9 mouse cellular contexts compared by ENCODE assay signal in genomic region chr2:107291142-107291541, GRCm38 (mm10). TPM values are rescaled to one million over a fixed set of nuclear protein-coding genes. Genes with fewer than 3 reads are reported as not detected.
DNase-seq lines count a peak whose midpoint lies in the region; ATAC-seq and TF ChIP-seq lines count a peak whose summit lies in the region.
"Had no signal": no experiment of that assay in that cellular context is flagged by ENCODE, and none has a peak within 500 bp of the region (broad histone marks: within the 10 kb centered on the region; RNA-seq: fewer than 3 reads in every experiment).

No protein-coding gene starts in this region.

- peaks cover 5% of the 10 kb centered on the region; the same call in 1 of the 2 replicates for H3K27me3 ChIP-seq in embryonic facial prominence, embryonic 14.5 days (replicated peaks; ENCODE audit: control insufficient read depth, insufficient read depth, low read length)
- no peaks in the 10 kb centered on the region for H3K27me3 ChIP-seq in hindbrain, embryonic 16.5 days (replicated peaks; ENCODE audit: control insufficient read depth, insufficient read depth, low read length)
- H3K27me3 ChIP-seq in myocyte (ENCODE audit: control insufficient read depth, insufficient read depth, insufficient read length): no peaks in the 10 kb centered on the region

- no peak overlapping the region for H3K27ac ChIP-seq in embryonic facial prominence, embryonic 14.5 days (replicated peaks; ENCODE audit: low read depth, low read length)
- H3K27ac ChIP-seq in hindbrain, embryonic 16.5 days (ENCODE audit: low read depth, low read length): peak overlapping the region; percentile 72

- no peaks in the 10 kb centered on the region for H3K79me2 ChIP-seq in myocyte (ENCODE audit: control insufficient read depth, insufficient read depth)

- peak; percentile 41 to 44 for DNase-seq in left cerebral cortex, postnatal 25 days (ENCODE audit: low spot score in 2 of 2)
- no peak for DNase-seq in left cerebral cortex, adult 11 months (ENCODE audit: low spot score)
- no peak for DNase-seq in embryonic facial prominence, embryonic 14.5 days (ENCODE audit: low spot score)
- DNase-seq in spleen, postnatal 36 days (ENCODE audit: low spot score in 2 of 2): no peak
- no peak for DNase-seq in kidney, adult 11 months
- DNase-seq in adrenal gland, adult 2 months: no peak

- no peak overlapping the region for H3K9ac ChIP-seq in embryonic facial prominence, embryonic 14.5 days (ENCODE audit: low read depth, low read length)
- peak overlapping the region; percentile 79 for H3K9ac ChIP-seq in hindbrain, embryonic 16.5 days (ENCODE audit: low read depth, low read length)

- peak overlapping the region; percentile 81 for H3K4me2 ChIP-seq in embryonic facial prominence, embryonic 14.5 days (ENCODE audit: low read depth, low read length)
- H3K4me2 ChIP-seq in hindbrain, embryonic 16.5 days (ENCODE audit: low read length): peak overlapping the region; percentile 71
- peak overlapping the region; percentile 74 for H3K4me2 ChIP-seq in myocyte (ENCODE audit: low read depth)

- no peaks in the 10 kb centered on the region for H3K9me3 ChIP-seq in embryonic facial prominence, embryonic 14.5 days (ENCODE audit: control insufficient read depth, low read length)
- no peaks in the 10 kb centered on the region for H3K9me3 ChIP-seq in hindbrain, embryonic 16.5 days (ENCODE audit: control insufficient read depth, low read length)

- intact Hi-C loops in left cerebral cortex, postnatal 25 days (cut with DNase I): loop anchor here (2.0 to 5.0 kb wide), 3 partner anchors 228 to 576 kb away; no protein-coding TSS in a partner anchor

- no peak for ATAC-seq in embryonic facial prominence, embryonic 14.5 days (ENCODE audit: low read depth)
- peak; percentile 66 for ATAC-seq in hindbrain, embryonic 16.5 days

- WGBS in embryonic facial prominence, embryonic 14.5 days: 1% methylated on average over 16 of the region's 16 CpGs
- WGBS in hindbrain, embryonic 16.5 days: 2% methylated on average over 16 of the region's 16 CpGs

- no peak overlapping the region for H3ac ChIP-seq in myocyte (ENCODE audit: control insufficient read depth, insufficient read length)

- no peaks in the 10 kb centered on the region for H3K36me3 ChIP-seq in embryonic facial prominence, embryonic 14.5 days (ENCODE audit: control insufficient read depth, insufficient read depth, low read length)
- peaks cover 10% of the 10 kb centered on the region; the same call in 1 of the 2 replicates for H3K36me3 ChIP-seq in hindbrain, embryonic 16.5 days (ENCODE audit: control insufficient read depth, insufficient read depth, low read length)
- H3K36me3 ChIP-seq in myocyte (ENCODE audit: control insufficient read depth, insufficient read depth): no peaks in the 10 kb centered on the region

- peak overlapping the region; percentile 38 for H3K4me3 ChIP-seq in embryonic facial prominence, embryonic 14.5 days (ENCODE audit: low read depth, low read length)
- peak overlapping the region; percentile 58 for H3K4me3 ChIP-seq in hindbrain, embryonic 16.5 days (ENCODE audit: low read length)
- H3K4me3 ChIP-seq in myocyte: no peak overlapping the region

- no peak for TF ChIP-seq POLR2A in myocyte (IDR thresholded peaks at IDR 0.05; ENCODE audit: insufficient read length, low read depth)

- H3K4me1 ChIP-seq in embryonic facial prominence, embryonic 14.5 days (ENCODE audit: control insufficient read depth, insufficient read depth, low read length): peaks cover 5% of the 10 kb centered on the region; the same call in 1 of the 2 replicates
- H3K4me1 ChIP-seq in hindbrain, embryonic 16.5 days (ENCODE audit: control insufficient read depth, insufficient read depth, low read depth, low read length): no peaks in the 10 kb centered on the region

TF ChIP-seq in myocyte, 11 proteins besides CTCF, POLR2A, EP300 and RAD21:
- TF ChIP-seq TCF12 (IDR thresholded peaks at IDR 0.05; ENCODE audit: insufficient read depth, poor library complexity, severe bottlenecking) (no peak), REST (IDR thresholded peaks at IDR 0.05; ENCODE audit: insufficient read depth, insufficient read length) (no peak), MYOG (IDR thresholded peaks at IDR 0.05; ENCODE audit: control insufficient read depth in 1 of 3, insufficient read depth in 1 of 3, insufficient read length in 2 of 3, low read depth in 2 of 3) (no peak), SRF (IDR thresholded peaks at IDR 0.05; ENCODE audit: control insufficient read depth, insufficient read length, low read depth) (no peak), POLR2AphosphoS2 (IDR thresholded peaks at IDR 0.05; ENCODE audit: insufficient read length, low read depth) (no peak), CEBPB (IDR thresholded peaks at IDR 0.05; ENCODE audit: insufficient read depth, poor library complexity, severe bottlenecking) (no peak), E2F4 (IDR thresholded peaks at IDR 0.05; ENCODE audit: insufficient read depth) (no peak), TCF3 (IDR thresholded peaks at IDR 0.05; ENCODE audit: insufficient read length, low read depth) (no peak), MYOD1 (IDR thresholded peaks at IDR 0.05; ENCODE audit: control insufficient read depth in 1 of 3, insufficient read length in 2 of 3, low read depth in 2 of 3) (no peak), USF1 (IDR thresholded peaks at IDR 0.05; ENCODE audit: low read depth) (no peak), MAX (IDR thresholded peaks at IDR 0.05; ENCODE audit: low read depth) (no peak)

RNA-seq across cellular contexts. Expression of gene Kcna4, which starts 0.7 kb away (rescaled TPM):
- total RNA-seq in left cerebral cortex, postnatal 25 days (2021): 10 to 100 TPM; 30.9 to 42.8 TPM
- 1.3 and 1.6 TPM in 2 replicates for polyA plus RNA-seq in embryonic facial prominence, embryonic 14.5 days (2014; fragmentation: Nextera tagmentation; extraction: Ambion mirVana)
- 10.1 and 10.5 TPM in 2 replicates for polyA plus RNA-seq in hindbrain, embryonic 16.5 days (2015; fragmentation: Nextera tagmentation; extraction: Ambion mirVana)
- polyA plus RNA-seq in myocyte (2012; fragmentation: generic; extraction: Trizol): 0.02 TPM
- 1 to 10 TPM in 1 of 2 experiments, under 1 TPM in 1; 0.92 to 1.0 TPM for total RNA-seq in adrenal gland, adult 2 months (2021)
- not detected in 2 replicates for polyA plus RNA-seq in adrenal gland, adult 2 months (2012; rRNA removed)
- total RNA-seq: liver, adult 2 months had no signal
- polyA plus RNA-seq: liver, adult 2 months had no signal

Comparison
In these comparisons a context has a peak if more than half of its experiments do, and no peak if none do; other contexts are left out.
1. DNase-seq: peak in left cerebral cortex, postnatal 25 days (2 of 2); none in left cerebral cortex, adult 11 months (single experiment), embryonic facial prominence, embryonic 14.5 days (single experiment), spleen, postnatal 36 days (0 of 2), kidney, adult 11 months (single experiment) and adrenal gland, adult 2 months (single experiment).
2. Peak in every context shown above with its lines, with median percentiles within 50 percentile points of each other: H3K4me2 ChIP-seq.